Mouse (Mus musculus) cerebellum, adult 2 months (tissue): Measurements from ENCODE around the gene Cxcr1. TPM values are rescaled to one million over a fixed set of nuclear protein-coding genes. Genes with fewer than 3 reads are reported as not detected.

Experiments used
- DNase-seq, 2 experiments: peaks; one replicate each; pipeline ENCODE4 v3.0.0; 2021
- H3K27ac ChIP-seq: fragments of 200-500 bp; 2 replicates; pipeline ENCODE4 v1.5.1; 2012; ENCODE audit warnings: low read length, control low read depth, inconsistent platforms; ENCODE audit not compliant: insufficient read depth
- H3K27me3 ChIP-seq: fragments of 200-500 bp; 2 replicates; pipeline ENCODE4 v1.6.1; 2012; ENCODE audit warnings: inconsistent platforms, mild to moderate bottlenecking, low read length, moderate library complexity; ENCODE audit not compliant: control insufficient read depth, insufficient read depth
- H3K4me1 ChIP-seq: fragments of 200-500 bp; 2 replicates; pipeline ENCODE4 v1.6.1; 2011; ENCODE audit warnings: low read length; ENCODE audit not compliant: control insufficient read depth, insufficient read depth
- H3K4me3 ChIP-seq: fragments of 200-500 bp; replicated peaks from 2 replicates; pipeline ENCODE3; 2011; ENCODE audit warnings: mild to moderate bottlenecking, low read depth, low read length, control low read depth; ENCODE audit not compliant: insufficient read depth
- CTCF ChIP-seq: fragments of 200-500 bp; IDR thresholded peaks from 2 replicates; pipeline ENCODE4 v1.5.1; 2011; ENCODE audit warnings: low read depth, mild to moderate bottlenecking, control low read depth, low read length, moderate library complexity, borderline replicate concordance; ENCODE audit not compliant: insufficient read depth
- POLR2A ChIP-seq: fragments of 200-500 bp; IDR thresholded peaks from 2 replicates; pipeline ENCODE4 v1.6.1; 2011; ENCODE audit warnings: low read length, control low read depth, borderline replicate concordance; ENCODE audit not compliant: insufficient read depth
- WGBS: fragments of 180-500 bp; shearing (Covaris S2); methylation state at CpG from one replicate; pipeline ENCODE4 v1.1.7; 2018; 5-methylcytosine and 5-hydroxymethylcytosine counted together
- polyA plus RNA-seq: library from polyadenylated mRNA; depleted of rRNA; stranded (reverse); fragments of >200 nt; gene quantifications from 2 replicates; pipeline ENCODE4 v1.2.3, GENCODE M21; 2012; rRNA removed

The Cxcr1 gene
- polyA plus RNA-seq: not detected in 2 replicates

GRCm38 (mm10) chr1:74194445-74194844, at the start of gene Cxcr1:
Gene Cxcr1, minus strand, starts transcription at chr1:74194631.
- DNase-seq: no peak
- no peak within 1 kb of the TSS for H3K27ac ChIP-seq
- WGBS: 78% methylated on average over 8 of the region's 8 CpGs
- H3K27me3 ChIP-seq: no peaks in the 10 kb centered on the region
- TF ChIP-seq CTCF (no peak), POLR2A (no peak)
- H3K4me1 ChIP-seq: no peaks in the 10 kb centered on the region
- H3K4me3 ChIP-seq: no peak within 1 kb of the TSS

- Histone ChIP-seq H3K27me3 (no peaks in the 10 kb centered on the region), H3K4me3 (no peak overlapping the region), H3K27ac (no peak overlapping the region), H3K4me1 (peaks cover 7% of the 10 kb centered on the region)
- 76% methylated on average over 4 of the region's 4 CpGs for WGBS
- no peak for DNase-seq
- TF ChIP-seq CTCF: no peak
- no peak for TF ChIP-seq POLR2A
Observed at GRCm38 (mm10) chr1:74240832-74241231, 46.4 kb upstream of the Cxcr1 start.

- TF ChIP-seq POLR2A (no peak), CTCF (no peak)
- no peak for DNase-seq
- Histone ChIP-seq H3K27me3 (no peaks in the 10 kb centered on the region), H3K4me3 (no peak overlapping the region), H3K27ac (no peak overlapping the region), H3K4me1 (peaks cover 6% of the 10 kb centered on the region)
- 57% methylated on average over 6 of the region's 6 CpGs for WGBS
Observed at GRCm38 (mm10) chr1:74240311-74240710, 45.9 kb upstream of the Cxcr1 start.

- TF ChIP-seq CTCF (no peak), POLR2A (no peak)
- no peak for DNase-seq
- no peak overlapping the region for H3K27ac ChIP-seq
- no peak overlapping the region for H3K4me3 ChIP-seq
- H3K4me1 ChIP-seq: peaks cover 5% of the 10 kb centered on the region
- 37% methylated on average over 11 of the region's 11 CpGs for WGBS
- no peaks in the 10 kb centered on the region for H3K27me3 ChIP-seq
Observed at GRCm38 (mm10) chr1:74239618-74240017, 45.2 kb upstream of the Cxcr1 start.

GRCm38 (mm10) chr1:74239162-74239561, 44.7 kb upstream of the Cxcr1 start:
- no peaks in the 10 kb centered on the region for H3K27me3 ChIP-seq
- WGBS: 74% methylated on average over 7 of the region's 7 CpGs
- DNase-seq: no peak
- TF ChIP-seq CTCF (no peak), POLR2A (no peak)
- H3K4me1 ChIP-seq: peaks cover 5% of the 10 kb centered on the region
- H3K27ac ChIP-seq: no peak overlapping the region
- H3K4me3 ChIP-seq: no peak overlapping the region

GRCm38 (mm10) chr1:74238136-74238535, 43.7 kb upstream of the Cxcr1 start:
- Histone ChIP-seq H3K27me3 (no peaks in the 10 kb centered on the region), H3K4me3 (peak overlapping the region; percentile 1), H3K4me1 (peaks cover 5% of the 10 kb centered on the region), H3K27ac (no peak overlapping the region)
- 64% methylated on average over 1 of the region's 1 CpGs for WGBS
- no peak for DNase-seq
- TF ChIP-seq CTCF (no peak), POLR2A (no peak)

- H3K4me1 ChIP-seq: peaks cover 5% of the 10 kb centered on the region
- H3K27me3 ChIP-seq: no peaks in the 10 kb centered on the region
- TF ChIP-seq CTCF (no peak), POLR2A (no peak)
- H3K4me3 ChIP-seq: no peak overlapping the region
- H3K27ac ChIP-seq: no peak overlapping the region
- no peak for DNase-seq
- WGBS: 33% methylated on average over 5 of the region's 5 CpGs
Observed at GRCm38 (mm10) chr1:74237671-74238070, 43.2 kb upstream of the Cxcr1 start.

- Histone ChIP-seq H3K27ac (peak overlapping the region; percentile 8; the same call in 1 of the 2 replicates), H3K4me3 (peak overlapping the region; percentile 72), H3K27me3 (no peaks in the 10 kb centered on the region), H3K4me1 (peaks cover 5% of the 10 kb centered on the region)
- under 1% methylated on average over 54 of the region's 57 CpGs for WGBS
- no peak for TF ChIP-seq POLR2A
- no peak for TF ChIP-seq CTCF
- no peak for DNase-seq
Observed at GRCm38 (mm10) chr1:74236590-74237317, 42.3 kb upstream of the Cxcr1 start.
